Mouse (Mus musculus) liver, postnatal 0 days (tissue): Measurements from ENCODE around the gene Armc7.

Experiments used
- CTCF ChIP-seq: sonication (generic); IDR thresholded peaks from 2 replicates; pipeline ENCODE4 v1.5.1; 2016; ENCODE audit warnings: antibody characterized with exemption, low read depth
- EP300 ChIP-seq: IDR thresholded peaks from 2 replicates; pipeline ENCODE4 v1.6.1; 2016; ENCODE audit warnings: antibody characterized with exemption, low read depth, mild to moderate bottlenecking

DNA sequence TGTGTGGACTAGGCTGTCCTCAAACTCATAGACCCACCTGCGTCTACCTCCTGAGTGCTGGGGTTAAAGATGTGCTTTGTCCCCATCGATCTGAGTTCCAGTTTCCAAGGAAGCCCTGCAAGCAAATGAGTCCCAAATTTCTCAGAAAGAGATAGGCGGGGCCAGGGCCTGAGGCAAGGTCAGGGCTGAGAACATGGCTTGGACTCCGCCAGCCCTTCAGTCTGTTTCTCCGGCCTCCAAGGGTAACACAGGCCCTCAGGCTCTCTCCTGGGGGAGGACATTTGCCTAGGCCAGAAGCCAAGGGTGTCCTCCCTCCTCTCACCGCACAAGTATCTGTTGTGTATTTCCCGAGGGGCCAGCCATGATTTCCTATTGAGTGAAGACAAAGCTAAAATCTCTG is 3.3 kb upstream of the Armc7 start:
- no peak for TF ChIP-seq CTCF
- no peak for TF ChIP-seq EP300
